Mouse (Mus musculus): ENCODE data around the gene Zfp784.

GRCm38 (mm10) chr7:5080815-5081214, 42.6 kb upstream of the Zfp784 start:
- TF ChIP-seq CTCF (IDR thresholded peaks at IDR 0.05; ENCODE audit: low read depth) = no peak
- no peak for TF ChIP-seq EP300 (optimal IDR thresholded peaks at IDR 0.05)
